Comparison of ENCODE assay signal across 15 mouse cellular contexts in the genomic region with DNA sequence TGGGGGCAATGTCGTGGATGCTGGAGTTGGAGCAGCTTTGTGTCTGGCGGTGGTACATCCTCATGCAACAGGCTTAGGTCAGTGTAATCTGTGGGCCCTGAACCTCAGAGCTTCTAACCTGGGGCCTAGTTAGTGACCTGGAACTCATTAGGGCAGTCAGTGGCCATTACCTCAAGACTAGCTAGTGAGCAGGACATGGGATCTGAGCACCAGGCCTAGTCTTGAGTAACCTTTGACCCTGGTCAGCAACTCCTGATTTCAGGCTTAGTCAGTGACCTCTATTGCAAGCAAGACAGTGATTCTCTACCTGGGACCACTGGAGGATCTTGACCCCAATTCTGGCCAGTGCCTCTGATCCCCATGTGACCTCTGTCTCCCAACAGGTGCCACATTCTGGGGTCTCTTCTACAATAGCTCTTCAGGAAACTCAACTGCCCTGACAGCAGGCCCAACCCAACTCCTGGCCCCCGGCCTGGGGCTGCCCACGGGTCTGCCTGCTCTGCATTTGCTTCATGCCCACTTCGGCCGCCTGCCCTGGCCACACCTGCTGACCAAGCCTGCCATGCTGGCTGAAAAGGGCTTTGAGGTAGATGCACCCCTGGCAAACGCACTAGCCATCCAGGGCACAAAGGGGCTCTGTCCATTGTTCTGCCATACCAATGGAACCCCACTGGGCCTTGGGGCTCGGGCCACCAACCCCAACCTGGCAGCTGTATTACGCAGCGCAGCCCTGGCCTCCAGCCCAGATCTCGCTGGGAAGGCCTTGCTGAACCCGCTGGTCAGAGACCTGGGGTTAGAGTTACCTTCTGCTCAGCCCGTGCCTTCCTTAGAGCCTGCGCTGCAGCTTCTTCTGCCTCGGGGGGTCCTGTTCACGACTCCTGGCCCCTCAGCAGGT. TPM values are rescaled to one million over a fixed set of nuclear protein-coding genes. Genes with fewer than 3 reads are reported as not detected.
DNase-seq lines count a peak whose midpoint lies in the region; ATAC-seq lines count a peak whose summit lies in the region.
"Had no signal": no experiment of that assay in that cellular context is flagged by ENCODE, and none has a peak within 500 bp of the region (broad histone marks: within the 10 kb centered on the region; RNA-seq: fewer than 3 reads in every experiment).

No protein-coding gene starts in this region.

- H3K9ac ChIP-seq in forebrain, embryonic 14.5 days (ENCODE audit: low read length): no peak overlapping the region
- H3K9ac ChIP-seq: forebrain, postnatal 0 days; heart, embryonic 15.5 days; hindbrain, embryonic 14.5 days; limb, embryonic 12.5 days; midbrain, embryonic 15.5 days had no signal

- peaks cover 24% of the 10 kb centered on the region for H3K4me1 ChIP-seq in forebrain, embryonic 10.5 days
- peaks cover 2% of the 10 kb centered on the region for H3K4me1 ChIP-seq in forebrain, embryonic 14.5 days (ENCODE audit: control insufficient read depth, insufficient read depth, low read length)

- H3K4me3 ChIP-seq in forebrain, embryonic 10.5 days: no peak overlapping the region
- no peak overlapping the region for H3K4me3 ChIP-seq in forebrain, embryonic 14.5 days (ENCODE audit: low read depth, low read length)
- H3K4me3 ChIP-seq: heart, embryonic 15.5 days; limb, embryonic 12.5 days; midbrain, embryonic 15.5 days had no signal

- no peak overlapping the region for H3K4me2 ChIP-seq in forebrain, embryonic 14.5 days (ENCODE audit: low read length)
- H3K4me2 ChIP-seq: heart, embryonic 15.5 days; hindbrain, embryonic 14.5 days; limb, embryonic 12.5 days; midbrain, embryonic 15.5 days had no signal

- DNase-seq in forebrain, embryonic 10.5 days (ENCODE audit: extremely low spot score, low spot score): no peak
- DNase-seq in forebrain, embryonic 14.5 days (ENCODE audit: low spot score): no peak
- peak; percentile 38 to 70 for DNase-seq in kidney, postnatal 25 days
- DNase-seq in kidney, postnatal 14 days: no peak
- DNase-seq in Muller cell, postnatal 12 days (ENCODE audit: inconsistent ontology term): peak; percentile 59
- peak; percentile 76 to 79 for DNase-seq in adrenal gland, postnatal 36 days
- DNase-seq: lung, adult 18-20 months; thymus, adult 18-20 months had no signal

- no peak for ATAC-seq in forebrain, embryonic 14.5 days
- ATAC-seq in CD4-positive, CD25-positive, alpha-beta regulatory T cell, adult 4 months: no peak
- ATAC-seq: forebrain, postnatal 0 days; midbrain, embryonic 15.5 days had no signal

- peak overlapping the region; percentile 12; the same call in 1 of the 2 replicates for H3K27ac ChIP-seq in forebrain, embryonic 10.5 days
- H3K27ac ChIP-seq in forebrain, embryonic 14.5 days (ENCODE audit: low read depth, low read length): no peak overlapping the region
- H3K27ac ChIP-seq: heart, embryonic 15.5 days; hindbrain, embryonic 14.5 days; limb, embryonic 12.5 days; midbrain, embryonic 15.5 days had no signal

- H3K27me3 ChIP-seq in forebrain, embryonic 10.5 days (ENCODE audit: poor library complexity, severe bottlenecking): no peaks in the 10 kb centered on the region
- H3K27me3 ChIP-seq in forebrain, embryonic 14.5 days (replicated peaks; ENCODE audit: control insufficient read depth, insufficient read depth, low read length): no peaks in the 10 kb centered on the region
- H3K27me3 ChIP-seq: heart, embryonic 15.5 days; limb, embryonic 12.5 days; midbrain, embryonic 15.5 days had no signal

- 82% methylated on average over 16 of the region's 16 CpGs for WGBS in forebrain, embryonic 10.5 days
- 71% methylated on average over 16 of the region's 16 CpGs for WGBS in forebrain, embryonic 14.5 days

- peaks cover under 1% of the 10 kb centered on the region for H3K36me3 ChIP-seq in forebrain, embryonic 10.5 days (replicated peaks)
- no peaks in the 10 kb centered on the region for H3K36me3 ChIP-seq in forebrain, embryonic 14.5 days (ENCODE audit: control insufficient read depth, insufficient read depth, low read length)
- H3K36me3 ChIP-seq: heart, embryonic 15.5 days; limb, embryonic 12.5 days; midbrain, embryonic 15.5 days had no signal

- no peaks in the 10 kb centered on the region for H3K9me3 ChIP-seq in forebrain, embryonic 10.5 days
- no peaks in the 10 kb centered on the region for H3K9me3 ChIP-seq in forebrain, embryonic 14.5 days (replicated peaks; ENCODE audit: control insufficient read depth, low read length)
- H3K9me3 ChIP-seq: heart, embryonic 15.5 days; limb, embryonic 12.5 days; midbrain, embryonic 15.5 days had no signal

RNA-seq across cellular contexts. Expression of gene Ggt6, which starts 1.7 kb away (rescaled TPM):
- not detected in 2 replicates for polyA plus RNA-seq in forebrain, embryonic 10.5 days (2016; fragmentation: Nextera tagmentation; extraction: Ambion mirVana)
- not detected in 2 replicates for polyA plus RNA-seq in forebrain, embryonic 14.5 days (2014; fragmentation: Nextera tagmentation; extraction: Ambion mirVana)
- total RNA-seq in adrenal gland, postnatal 36 days (2021): 1 to 10 TPM in 1 of 2 experiments, under 1 TPM in 1; 0.79 to 5.3 TPM
- polyA plus RNA-seq in CD4-positive, CD25-positive, alpha-beta regulatory T cell, adult 4 months (2017; shearing (Covaris generic)): not detected
- total RNA-seq: forebrain, postnatal 0 days; layer of hippocampus, postnatal 10 days had no signal
- polyA plus RNA-seq: forebrain, postnatal 0 days; heart, embryonic 15.5 days; midbrain, embryonic 15.5 days had no signal

RNA-seq across cellular contexts. Expression of gene Mybbp1a, which starts 4.2 kb away (rescaled TPM):
- polyA plus RNA-seq in forebrain, embryonic 10.5 days (2016; fragmentation: Nextera tagmentation; extraction: Ambion mirVana): 248 and 256 TPM in 2 replicates
- polyA plus RNA-seq in forebrain, embryonic 14.5 days (2014; fragmentation: Nextera tagmentation; extraction: Ambion mirVana): 80.5 and 82.1 TPM in 2 replicates
- 100 to 1,000 TPM in 1 of 2 experiments, 10 to 100 TPM in 1; 86.3 to 101 TPM for total RNA-seq in adrenal gland, postnatal 36 days (2021)
- polyA plus RNA-seq in CD4-positive, CD25-positive, alpha-beta regulatory T cell, adult 4 months (2017; shearing (Covaris generic)): 100 to 1,000 TPM in 1 of 2 experiments, 10 to 100 TPM in 1; 73.7 to 102 TPM

RNA-seq across cellular contexts. Expression of gene Smtnl2, which starts 25.5 kb away (rescaled TPM):
- polyA plus RNA-seq in forebrain, embryonic 10.5 days (2016; fragmentation: Nextera tagmentation; extraction: Ambion mirVana): 10.6 and 12.5 TPM in 2 replicates
- polyA plus RNA-seq in forebrain, embryonic 14.5 days (2014; fragmentation: Nextera tagmentation; extraction: Ambion mirVana): 1.4 and 1.6 TPM in 2 replicates
- total RNA-seq in adrenal gland, postnatal 36 days (2021): 1 to 10 TPM; 1.7 to 2.4 TPM
- under 1 TPM in 1 of 2 experiments, not detected in 1; 0.23 TPM for polyA plus RNA-seq in CD4-positive, CD25-positive, alpha-beta regulatory T cell, adult 4 months (2017; shearing (Covaris generic))

RNA-seq across cellular contexts. Expression of gene Spns2, which starts 52.7 kb away (rescaled TPM):
- 2.0 and 3.0 TPM in 2 replicates for polyA plus RNA-seq in forebrain, embryonic 10.5 days (2016; fragmentation: Nextera tagmentation; extraction: Ambion mirVana)
- polyA plus RNA-seq in forebrain, embryonic 14.5 days (2014; fragmentation: Nextera tagmentation; extraction: Ambion mirVana): 4.6 and 5.8 TPM in 2 replicates
- 1 to 10 TPM; 2.2 to 3.4 TPM for total RNA-seq in adrenal gland, postnatal 36 days (2021)
- polyA plus RNA-seq in CD4-positive, CD25-positive, alpha-beta regulatory T cell, adult 4 months (2017; shearing (Covaris generic)): not detected

Comparison
In these comparisons a context has a peak if more than half of its experiments do, and no peak if none do; other contexts are left out.
1. DNase-seq: peak in kidney, postnatal 25 days (2 of 2), Muller cell, postnatal 12 days (single experiment) and adrenal gland, postnatal 36 days (2 of 2); none in forebrain, embryonic 10.5 days (single experiment), forebrain, embryonic 14.5 days (single experiment) and kidney, postnatal 14 days (single experiment).